Mouse (Mus musculus) cerebellum, postnatal 4 days (tissue): ENCODE measurements around the gene Acer3.
A peak's percentile ranks its signal among the peaks of the same experiment; 100 is the strongest.
"Not testable (repeated sequence)": the region's sequence is repeated elsewhere in the genome, so short reads cannot be mapped to it uniquely, and the experiment has no call there.

Experiments used
- DNase-seq, 2 experiments: peaks; one replicate each; pipeline ENCODE4 v3.0.0; 2022; ENCODE audit warnings: low spot score in 2 of 2, mixed read lengths in 1 of 2

Acer3 gene

GRCm38 (mm10) chr7:98289585-98289984, 31.4 kb downstream of the Acer3 start:
- no peak for DNase-seq

- DNase-seq, result no peak
These were observed 44.7 kb downstream of the Acer3 start for GRCm38 (mm10) chr7:98276263-98276662.

GRCm38 (mm10) chr7:98268166-98268565, 52.8 kb downstream of the Acer3 start:
- not testable (repeated sequence) for DNase-seq

- DNase-seq, result no peak
These were observed 68.5 kb downstream of the Acer3 start for GRCm38 (mm10) chr7:98252520-98252919.

GRCm38 (mm10) chr7:98236686-98237359, 84.2 kb downstream of the Acer3 start:
- peak in 1 of 2 experiments; percentile 71 for DNase-seq

- no peak for DNase-seq
These were observed 97.2 kb downstream of the Acer3 start for GRCm38 (mm10) chr7:98223796-98224195.

GRCm38 (mm10) chr7:98216713-98217112, 104.3 kb downstream of the Acer3 start:
- no peak for DNase-seq

- no peak for DNase-seq
These were observed 118.1 kb downstream of the Acer3 start for GRCm38 (mm10) chr7:98202946-98203345.

GRCm38 (mm10) chr7:98201493-98202028, 119.4 kb downstream of the Acer3 start:
- DNase-seq, result no peak

- no peak for DNase-seq
These were observed 120.6 kb downstream of the Acer3 start for GRCm38 (mm10) chr7:98200396-98200795.

- DNase-seq, result no peak
These were observed 121.6 kb downstream of the Acer3 start, which contains the start of gene B3gnt6 for GRCm38 (mm10) chr7:98199381-98199780. TSS of gene B3gnt6 (minus strand) at chr7:98199481.

GRCm38 (mm10) chr7:98195151-98195801, 125.7 kb downstream of the Acer3 start:
- no peak for DNase-seq

GRCm38 (mm10) chr7:98194026-98194792, 126.8 kb downstream of the Acer3 start:
- peak in 1 of 2 experiments; percentile 21 for DNase-seq

GRCm38 (mm10) chr7:98193515-98194025, 127.4 kb downstream of the Acer3 start:
- DNase-seq, result peak in 1 of 2 experiments; percentile 42

- DNase-seq, result no peak
These were observed 129.3 kb downstream of the Acer3 start for GRCm38 (mm10) chr7:98191571-98192250.

- DNase-seq, result no peak
These were observed 130.4 kb downstream of the Acer3 start for GRCm38 (mm10) chr7:98190578-98190977.

GRCm38 (mm10) chr7:98189745-98190144, 131.3 kb downstream of the Acer3 start:
- DNase-seq, result no peak

GRCm38 (mm10) chr7:98188680-98189079, 132.3 kb downstream of the Acer3 start:
- no peak for DNase-seq

GRCm38 (mm10) chr7:98188238-98188637, 132.8 kb downstream of the Acer3 start:
- DNase-seq, result no peak

GRCm38 (mm10) chr7:98187332-98187731, 133.7 kb downstream of the Acer3 start:
- DNase-seq, result not testable (repeated sequence)

GRCm38 (mm10) chr7:98186637-98187036, 134.4 kb downstream of the Acer3 start:
- DNase-seq, result no peak
